Mouse (Mus musculus) liver, embryonic 14.5 days (tissue): ENCODE data around the gene Smg1.

Experiments
- CTCF ChIP-seq: IDR thresholded peaks from 2 replicates; pipeline ENCODE4 v1.5.1; 2016; ENCODE audit warnings: antibody characterized with exemption, low read depth, control low read depth
- EP300 ChIP-seq: IDR thresholded peaks from 2 replicates; pipeline ENCODE4 v1.6.1; 2016; ENCODE audit warnings: antibody characterized with exemption, low read depth

DNA sequence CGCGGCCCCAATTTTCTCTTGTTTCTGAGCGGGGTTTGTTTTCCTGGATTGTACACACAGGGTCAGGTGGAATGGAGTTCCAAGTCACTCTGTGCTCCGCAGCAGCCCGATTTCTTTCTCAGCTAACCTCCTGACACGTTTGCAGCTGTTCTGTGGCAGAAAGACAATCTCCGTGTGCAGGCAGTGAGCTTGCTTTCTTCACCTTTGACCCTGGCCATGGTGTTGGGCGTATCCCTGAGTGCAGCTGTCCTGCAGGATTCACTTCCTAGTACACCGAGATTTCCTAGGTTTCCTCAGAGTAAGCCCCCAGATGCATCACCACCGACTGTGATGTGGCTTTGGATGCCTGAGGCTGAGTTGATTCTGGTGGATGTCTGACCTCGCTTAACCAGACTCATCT is 108.3 kb downstream of the Smg1 start:
- TF ChIP-seq CTCF (no peak), EP300 (no peak)
